Mouse (Mus musculus) layer of hippocampus, adult 6 months (tissue): ENCODE data around the gene Tmem126b. TPM values are rescaled to one million over a fixed set of nuclear protein-coding genes. Genes with fewer than 3 reads are reported as not detected.

ENCODE experiments used
- long read RNA-seq, 2 experiments: library from polyadenylated mRNA; unstranded; transcript quantifications; one replicate each; pipeline ENCODE4 v2.0.0; 2019 to 2020
- polyA plus RNA-seq: library from polyadenylated mRNA; unstranded; fragments of <200 nt; fragmentation: Nextera tagmentation; gene quantifications from 2 replicates; pipeline ENCODE4 v1.2.3, GENCODE M21; 2021

Tmem126b gene
- polyA plus RNA-seq: 28.0 and 33.7 TPM in 2 replicates
- long read RNA-seq, experiment 1, transcript Tmem126b-201 (5 exons, 2,259 nt): major isoform, 57 of 65 reads
- long read RNA-seq, experiment 1, partial matches to known transcripts: 0 of 65 reads
- long read RNA-seq, experiment 1, other reads (novel, unspliced or antisense): 8 of 65 reads
- long read RNA-seq, experiment 2, transcript Tmem126b-201 (5 exons, 2,259 nt): major isoform, 237 of 246 reads
- long read RNA-seq, experiment 2, partial matches to known transcripts: 5 of 246 reads
- long read RNA-seq, experiment 2, other reads (novel, unspliced or antisense): 4 of 246 reads

DNA sequence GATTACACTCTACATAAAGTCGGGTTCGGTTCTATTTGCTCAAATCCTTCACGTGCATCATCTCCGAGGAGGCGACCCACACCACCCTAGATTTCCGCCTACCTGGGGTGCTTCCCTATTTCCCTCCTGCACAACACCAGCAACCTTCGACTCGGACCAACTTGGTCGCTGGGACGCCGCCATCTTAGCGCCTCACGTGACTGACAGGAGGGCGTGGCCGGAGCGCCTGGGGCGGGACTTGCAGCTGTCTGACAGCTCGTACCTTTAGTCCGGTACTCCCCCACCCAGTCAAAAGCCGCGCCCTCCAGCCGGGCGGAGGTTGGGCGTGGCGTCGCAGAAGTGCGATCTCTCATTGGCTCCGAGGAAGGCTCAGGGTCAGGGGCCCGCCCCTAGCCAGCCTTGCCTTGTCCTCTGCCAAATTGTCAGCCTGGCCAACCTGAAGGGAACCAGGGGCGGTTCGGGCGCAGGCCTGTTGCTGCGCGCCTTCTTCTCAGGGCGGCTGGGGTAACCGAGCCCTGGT lies at the start of gene Tmem126b:
Tmem126b (minus strand) TSS at position 209 of the 520 bp plus-strand sequence.

DNA sequence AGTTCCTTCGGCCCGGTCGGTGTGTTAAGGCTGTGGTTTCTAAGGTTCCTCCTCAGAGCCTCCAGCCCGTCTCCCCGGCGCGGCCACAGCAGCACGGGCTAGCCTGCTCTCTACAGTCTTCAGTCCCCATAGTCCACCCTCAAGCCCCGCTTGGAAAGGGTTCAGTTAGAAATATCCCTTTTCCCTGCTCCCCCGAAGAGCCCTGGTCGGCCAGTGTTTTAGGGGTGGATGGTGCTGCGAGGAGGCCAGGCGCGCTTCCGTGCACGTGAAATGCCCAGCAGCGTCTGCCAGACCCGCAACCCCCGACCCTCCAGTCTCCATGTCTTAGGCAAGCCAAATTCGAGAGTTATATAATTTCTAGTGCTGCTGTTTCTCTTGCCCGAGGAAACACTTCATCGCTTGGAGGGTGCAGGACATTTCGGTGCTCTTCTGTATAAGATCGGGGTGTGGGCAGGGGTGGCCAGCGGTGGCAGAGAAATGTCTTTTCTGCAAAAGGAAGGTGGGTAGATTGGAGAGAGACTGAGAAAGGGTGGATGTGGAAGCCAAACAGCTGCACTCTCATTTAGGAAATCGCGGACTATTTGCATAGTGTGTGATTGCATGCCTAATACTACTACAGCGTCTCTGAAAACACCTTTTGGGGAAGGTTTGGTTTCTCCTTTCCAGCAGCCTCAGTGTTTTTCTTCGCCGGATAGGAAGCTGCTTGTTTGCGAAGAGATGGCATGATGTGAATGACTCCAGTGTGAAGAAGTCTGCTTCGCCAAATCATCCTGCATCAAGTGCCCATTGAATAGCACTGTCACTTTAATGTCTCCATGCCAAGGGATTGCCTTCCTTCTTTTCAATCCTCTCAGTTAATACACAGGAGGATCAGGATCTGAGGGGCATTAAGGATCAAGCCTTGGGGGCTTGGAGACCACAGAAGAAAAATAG lies 778 bp upstream of the Tmem126b start, which contains the start of gene Dlg2:
Dlg2 (plus strand) TSS at position 360 of the 933 bp plus-strand sequence.

DNA sequence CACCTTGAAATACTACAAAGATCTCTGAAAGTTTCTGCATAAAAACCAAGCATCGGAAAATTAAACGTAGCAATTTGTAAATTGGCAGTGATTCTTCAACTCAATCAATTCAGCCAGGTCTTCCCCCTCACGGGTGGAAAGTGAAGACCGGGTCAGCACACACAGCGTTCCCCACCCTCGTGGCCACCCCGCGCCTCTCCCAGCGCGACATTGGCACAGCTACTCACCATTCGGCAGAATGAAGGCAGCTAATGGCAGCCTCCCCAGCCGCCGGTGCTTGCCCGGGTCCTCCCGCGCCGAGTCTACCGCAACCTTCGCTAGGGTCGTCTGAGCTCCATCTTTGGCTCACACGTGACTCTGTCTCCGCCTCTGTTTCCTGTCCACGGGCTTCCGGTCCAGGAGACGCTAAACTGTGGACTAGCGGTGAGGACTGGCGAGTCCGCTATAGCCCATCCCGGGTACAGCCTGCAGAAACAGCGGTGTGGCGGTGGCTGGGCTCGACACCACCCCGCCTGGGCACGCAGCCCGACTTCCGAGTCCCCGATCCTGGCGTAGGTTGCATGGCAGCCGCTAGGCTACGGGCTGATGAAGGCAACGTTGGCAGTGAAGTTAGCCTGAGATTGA lies 18.8 kb downstream of the Tmem126b start, which contains the start of gene Tmem126a:
Tmem126a (minus strand) TSS at position 385 of the 624 bp plus-strand sequence.

DNA sequence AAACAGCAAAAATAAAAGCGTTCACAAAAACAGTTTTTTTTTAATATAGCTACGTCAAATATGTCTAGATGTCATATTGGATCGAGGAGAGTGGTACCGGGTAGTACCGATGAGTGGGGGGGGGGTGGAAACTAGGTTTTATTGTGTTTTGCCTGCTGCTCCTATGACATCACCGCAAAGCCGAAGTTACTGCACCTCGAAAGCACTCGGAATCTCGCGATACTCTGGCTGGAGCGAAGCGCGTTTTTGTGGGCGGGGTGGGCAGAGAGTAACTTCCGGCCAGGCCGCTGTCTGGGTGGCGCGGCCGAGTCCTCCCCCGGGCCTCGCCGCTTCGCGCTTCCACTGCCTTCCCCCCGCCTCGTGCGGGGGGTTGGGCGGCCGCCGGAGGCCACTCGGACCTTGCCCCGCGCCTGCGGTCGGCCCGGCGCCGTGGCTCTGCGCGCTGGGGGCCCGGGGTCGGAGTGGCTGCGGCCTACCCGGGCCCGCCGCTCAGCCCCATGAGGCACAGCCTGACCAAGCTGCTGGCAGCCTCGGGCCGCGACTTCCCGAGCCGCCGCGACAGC lies 33.2 kb downstream of the Tmem126b start, which contains the start of gene Crebzf:
Crebzf (plus strand) TSS at position 212 of the 563 bp plus-strand sequence.

DNA sequence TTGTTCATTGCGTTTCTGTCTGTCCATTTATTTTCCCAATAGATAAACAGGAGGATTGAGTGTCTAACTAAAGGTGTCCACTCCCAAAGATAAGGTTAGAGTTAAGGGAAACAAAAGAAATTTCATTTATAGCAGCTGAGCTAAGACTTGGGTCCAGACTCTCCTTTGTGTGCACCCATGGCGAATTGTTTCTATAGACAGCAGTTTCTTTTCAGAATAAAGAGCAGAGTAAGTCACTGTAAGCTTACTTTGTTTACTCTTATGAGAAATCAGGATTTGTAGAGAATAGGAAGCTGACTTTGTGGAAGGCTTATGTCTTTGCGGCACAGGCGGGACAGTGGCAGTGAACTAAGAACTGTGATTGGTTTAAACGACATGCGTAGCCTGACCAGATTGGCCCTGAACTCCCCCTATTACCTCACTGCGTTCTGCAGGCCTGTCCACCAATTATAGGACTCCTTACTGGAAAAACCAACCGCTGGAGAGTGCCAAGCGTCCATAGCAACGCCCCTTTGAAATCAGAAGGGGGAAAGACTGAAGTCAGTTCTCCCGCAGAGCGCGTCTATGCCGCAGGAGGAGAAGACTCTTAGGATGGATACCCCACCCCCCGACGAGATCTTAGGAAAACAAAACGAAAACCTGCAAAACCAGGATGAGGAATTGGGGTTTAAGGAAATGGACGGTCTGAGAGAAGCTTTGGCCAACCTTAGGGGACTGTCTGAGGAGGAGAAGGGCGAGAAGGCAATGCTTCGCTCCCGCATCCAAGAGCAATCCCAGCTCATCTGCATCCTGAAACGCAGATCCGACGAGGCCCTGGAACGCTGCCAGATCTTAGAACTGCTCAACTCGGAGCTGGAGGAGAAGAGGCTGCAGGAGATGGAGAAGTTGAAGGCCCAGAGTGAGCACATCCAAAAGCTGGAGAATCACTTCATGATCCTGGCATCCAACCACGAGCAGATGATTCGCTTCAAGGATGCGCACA lies 49.5 kb downstream of the Tmem126b start, which contains the start of gene Ccdc89:
Ccdc89 (plus strand) TSS at position 558 of the 982 bp plus-strand sequence.

Other genes with a start within 250 kb of the Tmem126b start
- gene Ccdc83, start 210.2 kb downstream of the Tmem126b start, polyA plus RNA-seq: not detected in 2 replicates
- gene Sytl2, start 173.7 kb downstream of the Tmem126b start, polyA plus RNA-seq: 10.5 and 11.1 TPM in 2 replicates
- 0.70 and 1.0 TPM in 2 replicates for gene Ccdc89, start 49.4 kb downstream of the Tmem126b start, polyA plus RNA-seq
- 5.7 and 6.2 TPM in 2 replicates for gene Crebzf, start 33.3 kb downstream of the Tmem126b start, polyA plus RNA-seq
- gene Tmem126a, start 18.8 kb downstream of the Tmem126b start, polyA plus RNA-seq: 80.0 and 83.7 TPM in 2 replicates
- gene Dlg2, start 671 bp upstream of the Tmem126b start, polyA plus RNA-seq: 56.6 and 69.6 TPM in 2 replicates